Comparison of ENCODE assay signal across 9 mouse cellular contexts in the genomic region with DNA sequence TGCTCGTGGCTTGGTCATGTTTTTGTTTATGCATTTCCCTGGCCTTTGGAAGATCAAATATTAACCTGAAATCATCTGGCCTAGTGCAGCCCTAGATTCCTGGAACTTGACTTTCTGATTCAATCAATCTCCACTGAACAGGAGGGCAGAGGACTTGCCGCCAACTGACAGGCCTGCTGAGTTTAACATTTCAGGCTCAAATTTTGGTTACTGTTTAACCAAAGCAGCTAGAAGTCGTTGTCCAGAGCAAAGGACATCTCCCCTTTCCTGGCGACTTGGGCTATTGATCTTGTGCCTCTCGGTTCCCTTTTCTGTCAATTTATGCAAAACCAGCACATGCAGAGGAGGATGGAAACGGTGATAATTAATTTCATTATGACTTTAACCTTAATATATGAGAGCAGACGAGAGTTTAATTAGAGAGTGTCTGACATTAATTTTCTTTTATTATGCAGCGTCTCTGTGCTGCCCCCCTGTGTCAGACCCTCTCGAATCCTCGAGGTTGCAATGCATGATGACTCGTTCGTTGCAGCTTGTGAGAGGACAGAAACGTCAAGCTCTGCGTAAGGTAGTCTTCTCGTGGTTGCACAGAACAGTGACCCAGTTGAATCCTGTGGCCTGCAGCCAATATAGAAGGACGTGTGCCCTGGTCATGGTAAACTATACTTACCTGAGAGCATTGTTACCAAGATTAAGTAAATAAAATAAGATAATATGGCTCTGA. TPM values are rescaled to one million over a fixed set of nuclear protein-coding genes. Genes with fewer than 3 reads are reported as not detected.
DNase-seq lines count a peak whose midpoint lies in the region; ATAC-seq and TF ChIP-seq lines count a peak whose summit lies in the region.
"Had no signal": no experiment of that assay in that cellular context is flagged by ENCODE, and none has a peak within 500 bp of the region (broad histone marks: within the 10 kb centered on the region; RNA-seq: fewer than 3 reads in every experiment).

No protein-coding gene starts in this region.

- no peaks in the 10 kb centered on the region for H3K27me3 ChIP-seq in forebrain, embryonic 15.5 days
- H3K27me3 ChIP-seq in kidney, postnatal 0 days (ENCODE audit: insufficient read depth, low read length), result no peaks in the 10 kb centered on the region
- no peaks in the 10 kb centered on the region for H3K27me3 ChIP-seq in neural tube, embryonic 13.5 days
- no peaks in the 10 kb centered on the region for H3K27me3 ChIP-seq in thymus, adult 2 months (ENCODE audit: control insufficient read depth, insufficient read depth, low read length)

- H3K36me3 ChIP-seq in forebrain, embryonic 15.5 days, result no peaks in the 10 kb centered on the region
- H3K36me3 ChIP-seq in kidney, postnatal 0 days (ENCODE audit: insufficient read depth, low read length), result no peaks in the 10 kb centered on the region
- H3K36me3 ChIP-seq in neural tube, embryonic 13.5 days, result no peaks in the 10 kb centered on the region
- H3K36me3 ChIP-seq in thymus, adult 2 months (ENCODE audit: control insufficient read depth, insufficient read depth, low read length), result no peaks in the 10 kb centered on the region

- no peak overlapping the region for H3K4me3 ChIP-seq in forebrain, embryonic 15.5 days
- H3K4me3 ChIP-seq in kidney, postnatal 0 days (replicated peaks; ENCODE audit: low read depth, low read length), result no peak overlapping the region
- H3K4me3 ChIP-seq in neural tube, embryonic 13.5 days, result no peak overlapping the region
- H3K4me3 ChIP-seq in thymus, adult 2 months (ENCODE audit: control insufficient read depth, insufficient read depth, low read length), result no peak overlapping the region

- 57% methylated on average over 16 of the region's 16 CpGs for WGBS in forebrain, embryonic 15.5 days
- WGBS in kidney, postnatal 0 days, result 39% methylated on average over 16 of the region's 16 CpGs
- WGBS in neural tube, embryonic 13.5 days, result 37% methylated on average over 16 of the region's 16 CpGs
- 66% methylated on average over 16 of the region's 16 CpGs for WGBS in thymus, adult 2 months

- no peak overlapping the region for H3K4me2 ChIP-seq in forebrain, embryonic 15.5 days (replicated peaks)
- peak overlapping the region; percentile 9; the same call in 1 of the 2 replicates for H3K4me2 ChIP-seq in kidney, postnatal 0 days (ENCODE audit: low read length)
- H3K4me2 ChIP-seq in neural tube, embryonic 13.5 days, result no peak overlapping the region
- H3K4me2 ChIP-seq: heart, embryonic 11.5 days had no signal

- peak; percentile 55 for TF ChIP-seq CTCF in kidney, postnatal 0 days (IDR thresholded peaks at IDR 0.05; ENCODE audit: low read depth)
- no peak for TF ChIP-seq CTCF in thymus, adult 2 months (IDR thresholded peaks at IDR 0.05; ENCODE audit: borderline replicate concordance, control insufficient read depth, extremely low read depth, insufficient read depth, low read length, poor library complexity)

- ATAC-seq in forebrain, embryonic 15.5 days (replicated peaks), result peak; percentile 60; the same call in 1 of the 2 replicates
- ATAC-seq in kidney, postnatal 0 days (replicated peaks; ENCODE audit: low FRiP score, low read depth), result peak; percentile 79
- 0 out of 2 replicates have a peak, but pooled peaks have one; percentile 32 for ATAC-seq in neural tube, embryonic 13.5 days (ENCODE audit: low read depth)
- no peak for ATAC-seq in megakaryocyte, adult 5-6 weeks (ENCODE audit: poor library complexity, severe bottlenecking)

- H3K9me3 ChIP-seq in forebrain, embryonic 15.5 days, result no peaks in the 10 kb centered on the region
- H3K9me3 ChIP-seq in kidney, postnatal 0 days (replicated peaks; ENCODE audit: low read length), result no peaks in the 10 kb centered on the region
- no peaks in the 10 kb centered on the region for H3K9me3 ChIP-seq in neural tube, embryonic 13.5 days

- intact Hi-C loops in left cerebral cortex, postnatal 4 days (cut with DNase I), result no loop called here

- peak overlapping the region; percentile 27; the same call in 1 of the 2 replicates for H3K27ac ChIP-seq in forebrain, embryonic 15.5 days (replicated peaks)
- no peak overlapping the region for H3K27ac ChIP-seq in kidney, postnatal 0 days
- H3K27ac ChIP-seq in neural tube, embryonic 13.5 days (replicated peaks), result peak overlapping the region; percentile 62
- H3K27ac ChIP-seq in thymus, adult 2 months (ENCODE audit: control insufficient read depth, insufficient read depth, low read length), result no peak overlapping the region

- H3K4me1 ChIP-seq in forebrain, embryonic 15.5 days, result no peaks in the 10 kb centered on the region
- H3K4me1 ChIP-seq in kidney, postnatal 0 days (replicated peaks; ENCODE audit: insufficient read depth, low read length), result no peaks in the 10 kb centered on the region
- H3K4me1 ChIP-seq in neural tube, embryonic 13.5 days (replicated peaks), result peaks cover 10% of the 10 kb centered on the region
- no peaks in the 10 kb centered on the region for H3K4me1 ChIP-seq in thymus, adult 2 months (replicated peaks; ENCODE audit: control insufficient read depth, insufficient read depth, low read length)

- no peak for TF ChIP-seq POLR2A in thymus, adult 2 months (IDR thresholded peaks at IDR 0.05; ENCODE audit: control insufficient read depth, extremely low read depth, insufficient read depth, low read length, poor library complexity)

- no peak overlapping the region for H3K9ac ChIP-seq in forebrain, embryonic 15.5 days (replicated peaks)
- no peak overlapping the region for H3K9ac ChIP-seq in kidney, postnatal 0 days (ENCODE audit: low read depth, low read length)
- no peak overlapping the region for H3K9ac ChIP-seq in neural tube, embryonic 13.5 days

- DNase-seq in left cerebral cortex, postnatal 4 days, result peak; percentile 39
- no peak for DNase-seq in left cerebral cortex, adult 8-10 months (ENCODE audit: low spot score in 2 of 2)
- DNase-seq in kidney, postnatal 0 days (ENCODE audit: low spot score), result peak; percentile 22
- DNase-seq in thymus, adult 2 months, result no peak
- DNase-seq in cerebellum, adult 11 months, result no peak

RNA-seq across cellular contexts. Expression of a gene that starts 37.7 kb away (rescaled TPM):
- total RNA-seq in left cerebral cortex, postnatal 4 days (2021), result 1 to 10 TPM; 5.1 to 6.6 TPM
- total RNA-seq in left cerebral cortex, adult 8-10 months (2022), result under 1 TPM; 0.33 to 0.50 (median 0.48) TPM
- polyA plus RNA-seq in forebrain, embryonic 15.5 days (2015; fragmentation: Nextera tagmentation; extraction: Ambion mirVana), result 13.6 and 14.1 TPM in 2 replicates
- 10.9 and 11.6 TPM in 2 replicates for polyA plus RNA-seq in kidney, postnatal 0 days (2015; fragmentation: Nextera tagmentation; extraction: Ambion mirVana)
- 6.9 and 9.3 TPM in 2 replicates for polyA plus RNA-seq in neural tube, embryonic 13.5 days (2015; fragmentation: Nextera tagmentation; extraction: Ambion mirVana)
- total RNA-seq in megakaryocyte, adult 5-6 weeks (2015), result 13.3 and 16.5 TPM in 2 replicates
- total RNA-seq in megakaryocyte, adult 5-6 weeks (2017), result 10.6 and 13.0 TPM in 2 replicates
- polyA plus RNA-seq in thymus, adult 2 months (2012; rRNA removed), result 3.9 and 9.8 TPM in 2 replicates

Comparison
In these comparisons a context has a peak if more than half of its experiments do, and no peak if none do; other contexts are left out.
1. DNase-seq: peak in left cerebral cortex, postnatal 4 days (single experiment) and kidney, postnatal 0 days (single experiment); none in left cerebral cortex, adult 8-10 months (0 of 2), thymus, adult 2 months (single experiment) and cerebellum, adult 11 months (single experiment).
2. H3K27ac ChIP-seq: peak in forebrain, embryonic 15.5 days (single experiment) and neural tube, embryonic 13.5 days (single experiment); none in kidney, postnatal 0 days (single experiment) and thymus, adult 2 months (single experiment).